Mouse (Mus musculus): ENCODE data around the gene Gm20388. TPM values are rescaled to one million over a fixed set of nuclear protein-coding genes. Genes with fewer than 3 reads are reported as not detected.
"Not testable (repeated sequence)": the region's sequence is repeated elsewhere in the genome, so short reads cannot be mapped to it uniquely, and the experiment has no call there.

Gm20388 gene
- polyA plus RNA-seq, 1 experiment, result 49.7 TPM

DNA sequence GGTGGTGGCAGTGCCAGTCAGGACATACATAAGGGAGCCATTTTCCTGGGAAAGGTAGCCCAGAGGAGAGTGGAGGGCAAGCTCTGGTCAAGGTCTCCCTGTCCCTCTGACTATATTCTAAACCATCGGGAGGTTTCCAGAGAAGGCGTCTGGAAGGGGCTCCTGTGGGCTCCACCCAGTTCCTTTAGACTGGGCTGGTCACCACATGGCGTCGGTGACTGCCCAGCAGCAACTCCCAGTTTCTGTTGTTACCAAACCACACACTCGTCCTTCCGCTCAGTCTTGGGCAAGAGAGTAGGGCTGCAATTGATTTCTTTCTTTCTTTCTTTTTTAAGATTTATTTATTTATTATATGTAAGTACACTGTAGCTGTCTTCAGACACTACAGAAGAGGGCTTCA, 3533.5 kb downstream of the Gm20388 start:
- WGBS, result 66% methylated on average over 6 of the region's 6 CpGs
- Histone ChIP-seq H3K4me1 (ENCODE audit: control insufficient read depth, insufficient read depth, low read length) (peaks cover 17% of the 10 kb centered on the region; the same call in 1 of the 2 replicates), H3K4me3 (ENCODE audit: insufficient read depth, low read depth, low read length) (no peak overlapping the region), H3K36me3 (ENCODE audit: control insufficient read depth, insufficient read depth, low read length) (no peaks in the 10 kb centered on the region), H3K27me3 (replicated peaks; ENCODE audit: control insufficient read depth, insufficient read depth, low read length) (no peaks in the 10 kb centered on the region), H3K27ac (ENCODE audit: insufficient read depth, low read depth, low read length) (peak overlapping the region; percentile 85)
- DNase-seq, result no peak
- no peak for TF ChIP-seq CTCF (conservative IDR thresholded peaks at IDR 0.05; ENCODE audit: insufficient read depth, insufficient read length, low read depth, low read length)
- no peak for TF ChIP-seq POLR2A (IDR thresholded peaks at IDR 0.05; ENCODE audit: low read depth, low read length)

GRCm38 (mm10) chr8:123445981-123446380, 3535.3 kb downstream of the Gm20388 start:
- Histone ChIP-seq H3K4me3 (ENCODE audit: insufficient read depth, low read depth, low read length) (no peak overlapping the region), H3K27me3 (replicated peaks; ENCODE audit: control insufficient read depth, insufficient read depth, low read length) (no peaks in the 10 kb centered on the region), H3K4me1 (ENCODE audit: control insufficient read depth, insufficient read depth, low read length) (peaks cover 17% of the 10 kb centered on the region; the same call in 1 of the 2 replicates), H3K36me3 (ENCODE audit: control insufficient read depth, insufficient read depth, low read length) (no peaks in the 10 kb centered on the region), H3K27ac (ENCODE audit: insufficient read depth, low read depth, low read length) (no peak overlapping the region)
- WGBS, result 74% methylated on average over 10 of the region's 10 CpGs
- TF ChIP-seq POLR2A (IDR thresholded peaks at IDR 0.05; ENCODE audit: low read depth, low read length), result no peak
- no peak for TF ChIP-seq CTCF (conservative IDR thresholded peaks at IDR 0.05; ENCODE audit: insufficient read depth, insufficient read length, low read depth, low read length)
- peak; percentile 41 for DNase-seq

- TF ChIP-seq POLR2A (IDR thresholded peaks at IDR 0.05; ENCODE audit: low read depth, low read length) (no peak), CTCF (conservative IDR thresholded peaks at IDR 0.05; ENCODE audit: insufficient read depth, insufficient read length, low read depth, low read length) (no peak)
- Histone ChIP-seq H3K36me3 (ENCODE audit: control insufficient read depth, insufficient read depth, low read length) (no peaks in the 10 kb centered on the region), H3K27ac (ENCODE audit: insufficient read depth, low read depth, low read length) (no peak overlapping the region), H3K4me1 (ENCODE audit: control insufficient read depth, insufficient read depth, low read length) (peaks cover 17% of the 10 kb centered on the region; the same call in 1 of the 2 replicates), H3K4me3 (ENCODE audit: insufficient read depth, low read depth, low read length) (no peak overlapping the region), H3K27me3 (replicated peaks; ENCODE audit: control insufficient read depth, insufficient read depth, low read length) (no peaks in the 10 kb centered on the region)
- DNase-seq, result no peak
- 90% methylated on average over 6 of the region's 6 CpGs for WGBS
Measured at GRCm38 (mm10) chr8:123446799-123447198, 3536.2 kb downstream of the Gm20388 start.

GRCm38 (mm10) chr8:123450783-123451182, 3540.1 kb downstream of the Gm20388 start:
- H3K27ac ChIP-seq (ENCODE audit: insufficient read depth, low read depth, low read length), result no peak overlapping the region
- TF ChIP-seq POLR2A (IDR thresholded peaks at IDR 0.05; ENCODE audit: low read depth, low read length) (no peak), CTCF (conservative IDR thresholded peaks at IDR 0.05; ENCODE audit: insufficient read depth, insufficient read length, low read depth, low read length) (no peak)
- H3K36me3 ChIP-seq (ENCODE audit: control insufficient read depth, insufficient read depth, low read length), result peaks cover 5% of the 10 kb centered on the region
- H3K27me3 ChIP-seq (replicated peaks; ENCODE audit: control insufficient read depth, insufficient read depth, low read length), result no peaks in the 10 kb centered on the region
- no peak for DNase-seq
- H3K4me3 ChIP-seq (ENCODE audit: insufficient read depth, low read depth, low read length), result no peak overlapping the region
- WGBS, result 93% methylated on average over 5 of the region's 5 CpGs
- H3K4me1 ChIP-seq (ENCODE audit: control insufficient read depth, insufficient read depth, low read length), result peaks cover 3% of the 10 kb centered on the region; the same call in 1 of the 2 replicates

DNA sequence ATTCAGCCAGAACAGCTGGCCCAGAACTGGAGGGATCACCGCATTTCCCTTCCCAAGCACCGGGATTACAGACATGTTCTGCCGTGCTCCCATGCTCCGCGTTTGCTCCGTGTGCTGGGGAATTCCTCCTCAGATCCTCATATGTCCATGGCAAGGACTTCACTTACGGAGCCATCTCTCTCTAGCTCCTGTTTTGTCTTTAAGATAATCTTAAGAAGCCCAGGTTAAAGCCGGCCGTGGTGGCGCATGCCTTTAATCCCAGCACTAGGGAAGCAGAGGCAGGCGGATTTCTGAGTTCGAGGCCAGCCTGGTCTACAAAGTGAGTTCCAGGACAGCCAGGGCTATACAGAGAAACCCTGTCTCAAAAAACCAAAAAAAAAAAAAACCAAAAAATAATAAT, 3541.1 kb downstream of the Gm20388 start:
- not testable (repeated sequence) for H3K27me3 ChIP-seq (replicated peaks; ENCODE audit: control insufficient read depth, insufficient read depth, low read length); H3K27ac ChIP-seq (ENCODE audit: insufficient read depth, low read depth, low read length); H3K4me3 ChIP-seq (ENCODE audit: insufficient read depth, low read depth, low read length); DNase-seq; H3K36me3 ChIP-seq (ENCODE audit: control insufficient read depth, insufficient read depth, low read length); H3K4me1 ChIP-seq (ENCODE audit: control insufficient read depth, insufficient read depth, low read length)
- 93% methylated on average over 12 of the region's 12 CpGs for WGBS

DNA sequence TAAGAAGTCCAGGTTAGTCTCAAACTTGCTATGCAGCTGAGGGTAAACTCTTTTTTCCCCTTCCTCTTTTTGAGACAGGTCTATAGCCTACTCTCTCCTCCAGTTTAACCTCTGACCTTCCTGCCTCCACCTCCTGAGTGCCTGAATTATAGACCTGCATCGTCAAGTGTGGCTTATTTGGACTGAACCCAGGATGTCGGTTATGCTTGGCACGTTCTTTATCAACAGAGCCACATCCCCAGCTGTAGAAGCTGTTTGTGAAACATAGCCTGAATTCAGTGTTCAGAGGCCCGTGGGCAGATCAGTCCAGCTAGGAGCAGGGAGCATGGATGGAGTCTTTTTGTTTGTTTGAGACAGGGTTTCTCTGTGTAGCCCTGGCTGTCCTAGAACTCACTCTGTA, 3541.5 kb downstream of the Gm20388 start:
- no peaks in the 10 kb centered on the region for H3K27me3 ChIP-seq (replicated peaks; ENCODE audit: control insufficient read depth, insufficient read depth, low read length)
- H3K4me1 ChIP-seq (ENCODE audit: control insufficient read depth, insufficient read depth, low read length), result no peaks in the 10 kb centered on the region
- no peak overlapping the region for H3K27ac ChIP-seq (ENCODE audit: insufficient read depth, low read depth, low read length)
- no peak for TF ChIP-seq POLR2A (IDR thresholded peaks at IDR 0.05; ENCODE audit: low read depth, low read length)
- TF ChIP-seq CTCF (conservative IDR thresholded peaks at IDR 0.05; ENCODE audit: insufficient read depth, insufficient read length, low read depth, low read length), result no peak
- H3K4me3 ChIP-seq (ENCODE audit: insufficient read depth, low read depth, low read length), result no peak overlapping the region
- 45% methylated on average over 4 of the region's 4 CpGs for WGBS
- H3K36me3 ChIP-seq (ENCODE audit: control insufficient read depth, insufficient read depth, low read length), result peaks cover 5% of the 10 kb centered on the region
- no peak for DNase-seq

DNA sequence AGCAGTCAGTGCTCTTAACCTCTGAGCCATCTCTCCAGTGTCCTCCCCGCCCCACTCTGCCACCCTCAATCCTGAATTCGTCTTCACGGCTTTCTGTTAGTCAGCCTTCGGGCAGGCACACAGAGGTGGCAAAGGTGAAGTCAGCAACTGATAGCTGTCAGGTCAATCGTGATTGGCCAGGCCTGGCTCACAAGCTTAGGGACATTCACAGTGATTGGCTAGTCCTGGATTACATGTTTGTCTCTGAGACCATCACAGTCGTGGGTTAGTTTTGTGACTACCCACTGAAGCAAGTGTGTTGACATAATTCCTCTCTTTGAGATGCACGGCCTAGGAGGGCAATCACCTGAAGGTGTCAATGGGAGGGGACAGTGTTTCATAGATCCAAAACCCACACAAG, 3542.7 kb downstream of the Gm20388 start:
- TF ChIP-seq CTCF (conservative IDR thresholded peaks at IDR 0.05; ENCODE audit: insufficient read depth, insufficient read length, low read depth, low read length), result no peak
- no peak for TF ChIP-seq POLR2A (IDR thresholded peaks at IDR 0.05; ENCODE audit: low read depth, low read length)
- WGBS, result 77% methylated on average over 7 of the region's 7 CpGs
- DNase-seq, result no peak
- peaks cover 5% of the 10 kb centered on the region for H3K36me3 ChIP-seq (ENCODE audit: control insufficient read depth, insufficient read depth, low read length)
- H3K4me3 ChIP-seq (ENCODE audit: insufficient read depth, low read depth, low read length), result no peak overlapping the region
- no peaks in the 10 kb centered on the region for H3K4me1 ChIP-seq (ENCODE audit: control insufficient read depth, insufficient read depth, low read length)
- H3K27me3 ChIP-seq (replicated peaks; ENCODE audit: control insufficient read depth, insufficient read depth, low read length), result no peaks in the 10 kb centered on the region
- no peak overlapping the region for H3K27ac ChIP-seq (ENCODE audit: insufficient read depth, low read depth, low read length)

DNA sequence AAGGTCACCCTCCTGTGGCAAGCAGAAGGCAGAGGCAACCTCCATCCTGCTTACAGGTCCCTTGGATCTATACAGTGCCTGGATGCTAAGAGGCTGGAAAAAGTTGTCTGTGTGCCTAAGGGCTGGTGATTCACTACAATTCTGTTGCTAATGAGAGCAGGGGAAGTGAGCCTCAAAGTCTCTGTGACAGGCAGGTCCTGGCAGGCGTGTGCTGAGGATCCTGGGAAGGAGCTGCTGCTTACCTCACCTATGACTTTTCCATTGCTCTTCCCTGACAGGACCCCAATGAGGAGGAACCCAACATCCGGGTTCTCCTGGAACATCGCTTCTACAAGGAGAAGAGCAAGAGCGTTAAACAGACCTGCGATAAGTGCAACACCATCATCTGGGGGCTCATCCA, 3543.3 kb downstream of the Gm20388 start:
- no peaks in the 10 kb centered on the region for H3K4me1 ChIP-seq (ENCODE audit: control insufficient read depth, insufficient read depth, low read length)
- H3K4me3 ChIP-seq (ENCODE audit: insufficient read depth, low read depth, low read length), result no peak overlapping the region
- WGBS, result 90% methylated on average over 5 of the region's 5 CpGs
- TF ChIP-seq POLR2A (IDR thresholded peaks at IDR 0.05; ENCODE audit: low read depth, low read length), result no peak
- no peak for TF ChIP-seq CTCF (conservative IDR thresholded peaks at IDR 0.05; ENCODE audit: insufficient read depth, insufficient read length, low read depth, low read length)
- peaks cover 5% of the 10 kb centered on the region for H3K36me3 ChIP-seq (ENCODE audit: control insufficient read depth, insufficient read depth, low read length)
- no peaks in the 10 kb centered on the region for H3K27me3 ChIP-seq (replicated peaks; ENCODE audit: control insufficient read depth, insufficient read depth, low read length)
- no peak overlapping the region for H3K27ac ChIP-seq (ENCODE audit: insufficient read depth, low read depth, low read length)
- DNase-seq, result no peak

Measured in kidney, adult 2 months (tissue).